Mouse (Mus musculus) heart, postnatal 0 days (tissue): ENCODE measurements at regions not wholly inside any gene's neighbourhood (a gene's known extent, or its start where the extent isn't known, plus 50 kb on each side); places are given as distances from the start of the nearest gene placed in this dataset.

Experiments used
- CTCF ChIP-seq: IDR thresholded peaks from 2 replicates; pipeline ENCODE4 v1.5.1; 2016; ENCODE audit warnings: antibody characterized with exemption, control low read depth, low read depth
- EP300 ChIP-seq: IDR thresholded peaks from 2 replicates; pipeline ENCODE4 v1.6.1; 2016; ENCODE audit warnings: antibody characterized with exemption, low read depth

DNA sequence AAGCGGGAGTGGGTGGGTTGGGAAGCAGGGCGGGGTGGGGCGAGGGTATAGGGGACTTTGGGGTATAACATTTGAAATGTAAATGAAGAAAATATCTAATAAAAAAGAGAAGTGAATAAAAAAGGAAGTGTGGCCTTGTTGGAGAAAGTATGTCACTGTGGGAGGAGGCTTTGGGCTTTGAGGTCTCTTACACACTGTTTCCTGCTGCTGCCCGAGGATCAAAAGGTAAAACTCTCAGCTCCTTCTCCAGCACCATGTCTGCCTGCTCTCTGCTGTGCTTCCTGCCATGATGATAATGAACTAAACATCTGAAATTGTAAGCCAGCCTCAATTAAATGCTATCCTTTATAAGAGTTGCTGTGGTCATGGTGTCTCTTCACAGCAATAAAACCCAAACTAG is 94.8 kb upstream of the Frmd4a start:
- TF ChIP-seq CTCF (no peak), EP300 (no peak)
